Mouse (Mus musculus): ENCODE results near the gene Qrich1.

Gene Qrich1

DNA sequence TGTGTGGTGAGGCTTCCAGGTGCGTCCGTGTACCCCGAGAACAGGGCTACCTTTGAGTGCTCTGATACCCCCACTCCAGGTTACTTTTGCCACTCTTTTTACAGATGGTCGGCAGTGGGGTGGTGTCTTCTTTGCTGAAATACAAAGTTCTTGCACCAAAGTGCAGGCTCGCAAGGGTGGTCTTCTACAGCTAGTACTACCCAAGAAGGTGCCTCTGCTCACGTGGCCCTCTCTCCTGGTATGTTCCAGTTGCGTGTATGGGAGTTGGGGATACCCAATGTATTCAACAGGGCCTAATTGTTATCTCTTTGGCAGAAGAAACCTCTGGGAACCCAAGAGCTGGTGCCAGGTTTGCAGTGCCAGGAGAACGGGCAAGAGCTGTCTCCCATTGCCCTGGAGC is 23.4 kb upstream of the Qrich1 start:
- DNase-seq = no peak

DNA sequence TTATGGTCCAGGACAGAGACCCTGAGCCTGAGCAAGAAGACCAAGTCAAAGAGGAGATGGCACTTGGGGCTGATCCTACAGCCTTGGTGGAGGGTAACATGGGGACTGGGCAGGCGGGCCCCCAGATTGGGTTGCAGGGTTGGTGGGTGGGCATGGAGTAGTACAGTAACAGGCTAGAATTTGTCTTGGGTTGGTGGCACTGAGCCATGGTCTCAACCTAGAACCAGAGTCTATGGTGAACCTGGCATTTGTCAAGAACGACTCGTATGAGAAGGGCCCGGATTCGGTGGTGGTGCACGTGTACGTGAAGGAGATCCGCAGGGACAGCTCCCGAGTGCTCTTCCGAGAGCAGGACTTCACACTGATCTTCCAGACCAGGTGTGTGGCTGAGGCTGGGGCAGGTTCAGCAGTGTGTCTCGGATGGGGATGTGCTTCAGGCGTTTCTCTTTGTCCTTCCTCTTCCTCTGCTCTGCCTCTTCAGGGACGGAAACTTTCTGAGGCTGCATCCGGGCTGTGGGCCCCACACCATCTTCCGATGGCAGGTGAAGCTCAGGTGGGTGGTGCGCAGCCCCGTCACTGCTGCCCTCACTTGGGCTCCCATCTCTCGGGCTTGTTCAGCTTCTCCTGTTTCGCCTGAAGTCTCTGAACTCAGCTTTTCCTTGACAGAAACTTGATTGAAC is 22.3 kb upstream of the Qrich1 start:
- no peak for DNase-seq

- no peak for DNase-seq
These were observed 21.7 kb upstream of the Qrich1 start for GRCm38 (mm10) chr9:108494905-108495304.

GRCm38 (mm10) chr9:108499231-108499630 is 17.4 kb upstream of the Qrich1 start:
- no peak for DNase-seq

DNA sequence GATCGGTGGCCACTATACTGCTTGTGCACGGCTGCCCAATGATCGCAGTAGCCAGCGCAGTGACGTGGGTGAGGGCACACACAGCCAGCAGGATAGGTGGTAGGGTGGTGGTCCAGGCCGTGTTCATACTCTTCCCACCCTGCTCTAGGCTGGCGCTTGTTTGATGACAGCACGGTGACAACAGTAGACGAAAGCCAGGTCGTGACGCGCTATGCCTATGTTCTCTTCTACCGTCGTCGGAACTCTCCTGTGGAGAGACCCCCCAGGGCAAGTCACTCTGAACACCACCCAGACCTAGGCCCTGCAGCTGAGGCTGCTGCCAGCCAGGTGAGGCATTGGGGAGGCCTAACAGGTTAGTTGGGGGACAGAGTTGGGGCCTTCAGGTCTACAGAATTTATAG is 16.7 kb upstream of the Qrich1 start:
- DNase-seq = no peak

DNA sequence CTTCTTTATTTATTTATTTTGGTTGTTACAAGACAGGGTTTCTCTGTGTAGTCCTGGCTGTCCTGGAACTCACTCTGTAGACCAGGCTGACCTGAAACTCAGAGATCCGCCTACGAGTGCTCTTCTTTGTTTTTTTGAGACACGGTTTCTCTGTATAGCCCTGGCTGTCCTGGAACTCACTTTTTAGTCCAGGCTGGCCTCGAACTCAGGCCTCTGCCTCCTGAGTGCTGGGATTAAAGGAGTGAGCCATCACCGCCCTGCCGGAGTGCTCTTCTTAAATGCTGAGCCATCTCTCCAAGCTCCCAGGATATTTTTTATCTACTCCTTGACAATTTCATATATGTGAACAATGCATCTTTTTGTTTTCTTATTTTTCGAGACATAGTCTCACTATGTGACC is 9.7 kb upstream of the Qrich1 start:
- no peak for DNase-seq

GRCm38 (mm10) chr9:108507619-108508434 is 8.8 kb upstream of the Qrich1 start, which contains the start of gene Qars:
TSS of gene Qars (plus strand) at chr9:108507706.
- DNase-seq = peak; percentile 97 to 98

DNA sequence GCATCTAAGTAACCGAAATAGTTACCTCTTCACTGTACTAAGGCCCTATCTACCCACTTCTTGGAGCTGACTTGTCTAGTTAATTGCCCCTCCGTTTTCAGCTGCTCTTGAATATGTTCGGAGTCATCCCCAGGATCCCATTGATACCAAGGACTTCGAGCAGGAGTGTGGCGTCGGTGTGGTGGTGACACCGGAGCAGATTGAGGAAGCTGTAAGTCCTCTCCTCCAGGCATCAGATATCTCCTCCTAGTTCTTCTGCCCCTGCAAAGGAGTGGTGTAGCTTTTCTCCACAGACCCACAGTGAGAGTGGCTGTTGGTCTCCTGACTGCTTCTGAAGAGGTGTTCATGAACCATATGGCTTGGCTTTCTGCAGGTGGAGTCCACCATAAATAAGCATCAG is 7.8 kb upstream of the Qrich1 start:
- DNase-seq = no peak

DNA sequence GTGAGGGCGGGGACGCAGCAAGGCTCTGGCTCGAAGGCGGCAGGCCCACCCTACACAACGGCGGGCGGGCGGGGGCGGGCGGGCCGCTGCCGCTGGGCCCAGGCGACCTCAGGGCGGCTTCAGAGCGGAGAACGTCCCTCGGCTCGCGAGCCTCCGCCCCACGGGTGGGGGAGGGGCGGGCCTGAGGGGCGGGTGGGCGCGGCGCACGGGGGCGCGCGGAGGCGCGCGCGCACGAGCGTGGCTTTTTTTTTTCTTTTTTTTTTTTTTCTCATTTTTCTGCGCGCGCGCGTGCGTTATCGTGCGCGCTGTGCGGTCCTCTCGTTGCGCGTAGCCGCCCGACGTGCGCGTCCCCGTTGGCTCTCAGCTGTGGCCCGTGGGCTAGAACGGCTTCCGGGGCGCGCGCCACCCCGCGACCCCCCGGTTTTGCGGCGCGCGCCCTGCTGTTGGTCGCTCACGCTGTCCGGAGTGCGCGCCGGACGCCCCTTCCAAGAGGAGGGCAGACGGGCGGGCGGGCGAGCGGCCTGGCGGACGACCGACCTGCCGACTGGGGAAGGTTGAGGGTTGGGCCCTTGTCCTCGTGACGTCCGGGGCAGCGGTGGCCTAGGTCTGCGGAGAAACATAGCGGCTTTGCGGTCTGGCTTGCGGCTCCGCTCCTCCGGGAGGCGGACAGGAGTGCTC is 786 bp downstream of the Qrich1 start:
- peak; percentile 72 to 78 for DNase-seq

GRCm38 (mm10) chr9:108517931-108518332 is 1.3 kb downstream of the Qrich1 start:
- DNase-seq = no peak

DNA sequence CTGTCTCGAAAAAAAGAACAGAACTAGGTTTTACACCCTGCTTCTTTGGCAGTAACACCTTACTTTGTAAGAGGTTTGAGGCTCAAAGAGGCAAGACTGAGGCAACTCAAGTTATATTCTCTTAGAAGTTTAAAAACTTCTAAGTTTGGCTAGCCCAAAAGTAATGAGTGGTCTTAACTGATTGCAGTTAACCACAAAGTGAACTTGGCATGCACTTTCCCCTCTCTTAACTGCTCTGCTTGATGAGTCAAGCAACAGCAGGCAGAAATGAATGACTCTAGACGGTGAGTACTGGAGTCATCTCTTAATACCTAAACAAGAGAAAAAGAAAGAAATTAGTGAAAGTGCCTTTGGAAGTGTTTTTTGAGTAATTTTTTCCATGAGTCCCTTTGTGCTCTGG is 5.0 kb downstream of the Qrich1 start:
- DNase-seq = no peak

GRCm38 (mm10) chr9:108523341-108523740 is 6.7 kb downstream of the Qrich1 start:
- no peak for DNase-seq

GRCm38 (mm10) chr9:108525400-108525799 is 8.8 kb downstream of the Qrich1 start:
- no peak for DNase-seq

DNA sequence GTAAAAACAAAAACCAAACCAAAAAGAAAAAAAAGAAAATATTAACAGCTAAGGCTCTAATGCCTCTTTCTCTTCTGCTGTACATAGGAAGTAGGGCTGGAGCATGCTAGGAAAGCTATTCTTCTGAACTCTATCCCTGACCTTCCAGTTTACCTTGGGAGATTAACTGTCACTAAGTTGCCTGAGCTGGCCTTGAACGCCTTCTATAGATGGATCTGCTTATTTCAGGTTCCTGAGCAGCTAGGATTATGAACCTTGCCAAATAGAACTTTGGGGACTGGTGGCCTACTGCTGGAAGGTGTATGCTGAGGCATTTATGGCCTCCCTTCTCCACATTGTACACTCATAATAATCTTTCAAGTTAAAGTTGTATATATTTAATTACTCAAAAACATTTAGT is 14.3 kb downstream of the Qrich1 start:
- no peak for DNase-seq

DNA sequence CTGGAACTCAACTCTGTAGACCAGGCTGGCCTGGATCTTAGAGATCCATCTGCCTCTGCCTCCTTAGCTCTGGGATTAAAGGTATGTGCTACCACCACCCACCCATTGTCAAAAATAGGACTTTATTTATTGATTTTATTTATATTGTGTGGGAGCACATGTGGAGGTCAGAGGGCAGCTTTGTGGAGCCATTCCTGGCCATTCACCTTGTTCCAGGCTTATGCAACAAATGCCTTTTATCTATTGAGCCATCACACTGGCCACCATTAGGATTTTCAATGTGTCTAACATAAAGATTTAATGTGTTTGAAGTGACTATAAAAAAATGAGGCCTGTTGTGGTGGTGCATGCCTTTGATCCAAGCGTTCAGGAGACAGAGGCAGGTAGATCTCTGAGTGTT is 14.9 kb downstream of the Qrich1 start:
- no peak for DNase-seq

- no peak for DNase-seq
These were observed 24.2 kb downstream of the Qrich1 start for GRCm38 (mm10) chr9:108540846-108541245.

DNA sequence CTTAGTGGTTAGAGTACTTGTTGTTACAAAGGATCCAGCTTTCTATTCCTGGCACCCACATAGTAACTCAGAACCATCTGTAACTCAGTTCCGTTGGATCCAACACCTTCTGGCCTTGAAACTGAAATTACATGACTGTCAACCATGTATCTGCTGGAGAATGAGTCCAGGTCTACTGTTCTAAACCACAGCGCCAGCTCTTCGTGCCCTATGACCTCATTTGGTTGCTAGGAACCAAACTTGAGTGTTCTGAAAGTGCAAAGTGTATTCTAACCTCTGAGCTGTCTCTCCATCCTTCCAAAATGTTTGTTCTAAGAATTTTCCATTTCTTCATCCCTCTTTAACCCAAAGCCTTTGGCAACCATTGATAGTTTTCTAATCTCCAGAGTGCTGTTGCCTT is 29.4 kb downstream of the Qrich1 start:
- DNase-seq = no peak

DNA sequence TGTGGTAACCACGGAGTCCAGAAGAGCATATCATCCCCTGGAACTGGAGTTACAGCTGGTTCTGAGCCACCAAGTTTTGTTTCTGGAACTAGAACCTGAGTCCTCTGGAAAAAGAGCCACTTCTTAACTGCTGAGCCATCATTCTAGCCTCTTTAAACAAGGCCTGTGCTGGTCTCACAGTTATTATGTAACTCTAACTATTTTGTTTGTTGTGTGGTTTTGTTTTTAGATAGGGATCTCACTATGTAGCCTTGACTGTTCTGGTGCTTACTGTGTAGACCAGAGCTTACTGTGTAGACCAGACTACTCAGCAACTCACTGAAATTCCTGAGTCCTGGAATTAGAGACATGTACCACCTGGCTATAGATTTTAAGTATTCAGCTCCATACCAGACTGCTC is 30.3 kb downstream of the Qrich1 start:
- no peak for DNase-seq

DNA sequence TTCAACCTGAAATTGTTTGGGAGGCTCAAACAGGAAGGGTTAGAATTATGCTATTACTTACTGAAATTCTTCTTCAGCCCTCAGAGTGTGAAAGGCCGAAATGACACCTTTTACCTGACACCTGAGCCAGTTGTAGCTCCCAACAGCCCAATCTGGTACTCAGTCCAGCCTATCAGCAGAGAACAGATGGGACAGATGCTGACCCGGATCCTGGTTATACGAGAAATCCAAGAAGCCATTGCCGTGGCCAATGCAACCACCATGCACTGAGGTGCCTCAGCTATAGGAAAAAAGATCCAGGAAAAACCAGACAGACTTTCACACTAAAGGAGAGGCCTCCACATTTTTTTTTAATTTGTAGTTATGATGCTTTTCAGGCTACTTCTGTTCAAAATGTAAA is 42.6 kb downstream of the Qrich1 start:
- DNase-seq = no peak

- peak; percentile 95 to 97 for DNase-seq
These were observed 43.7 kb downstream of the Qrich1 start, which contains the start of gene Impdh2 for GRCm38 (mm10) chr9:108560227-108560841. TSS of gene Impdh2 (plus strand) at chr9:108560286.

DNA sequence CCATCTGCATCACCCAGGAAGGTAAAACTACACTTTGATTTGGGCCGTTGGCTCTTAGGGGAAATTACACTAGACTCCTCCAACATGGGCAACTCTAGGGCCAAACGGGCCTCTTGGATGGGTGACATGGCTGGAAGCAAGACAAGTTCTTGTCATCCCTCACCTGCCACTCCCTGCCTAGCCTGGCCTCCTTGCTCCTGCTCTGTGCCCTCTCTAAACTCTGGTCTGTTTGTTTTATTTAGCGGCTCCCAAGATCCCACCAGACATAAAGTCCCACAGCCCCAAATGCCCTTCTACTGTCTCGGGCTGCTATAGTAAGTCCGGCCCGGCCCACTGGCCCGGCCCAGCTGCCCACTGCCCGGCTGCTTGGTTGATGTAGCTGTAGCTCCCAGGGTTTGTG is 47.1 kb downstream of the Qrich1 start:
- no peak for DNase-seq

- DNase-seq = no peak
These were observed 47.5 kb downstream of the Qrich1 start for GRCm38 (mm10) chr9:108564131-108564530.

All from lung, adult 18-20 months (tissue).